24 mouse cellular contexts compared by ENCODE assay signal in genomic region chr5:120550673-120551072, GRCm38 (mm10). TPM values are rescaled to one million over a fixed set of nuclear protein-coding genes. Genes with fewer than 3 reads are reported as not detected.
"Had no signal": no experiment of that assay in that cellular context is flagged by ENCODE, and none has a peak within 500 bp of the region (broad histone marks: within the 10 kb centered on the region; RNA-seq: fewer than 3 reads in every experiment).

No protein-coding gene starts in this region.

- H3K27ac ChIP-seq: gastrocnemius, adult 2 months; heart, embryonic 10.5 days; hindbrain, embryonic 10.5 days; hindbrain, embryonic 12.5 days; hindbrain, embryonic 14.5 days; layer of hippocampus, adult 2 months; left cerebral cortex, adult 2 months; limb, embryonic 12.5 days; liver, embryonic 13.5 days had no signal

- H3K4me2 ChIP-seq: heart, embryonic 12.5 days; hindbrain, embryonic 12.5 days; hindbrain, embryonic 14.5 days; intestine, embryonic 15.5 days; limb, embryonic 12.5 days; liver, embryonic 11.5 days; liver, embryonic 13.5 days had no signal

- DNase-seq: gastrocnemius, adult 2 months; gastrocnemius, postnatal 10 days; gastrocnemius, postnatal 25 days; heart, adult 18-20 months; heart, postnatal 10 days; heart, postnatal 4 days; kidney, postnatal 4 days; liver; liver, embryonic 13.5 days had no signal

- H3K9me3 ChIP-seq: heart, embryonic 10.5 days; heart, embryonic 12.5 days; hindbrain, embryonic 10.5 days; hindbrain, embryonic 12.5 days; intestine, embryonic 15.5 days; limb, embryonic 10.5 days; limb, embryonic 12.5 days; liver, embryonic 13.5 days had no signal

- H3K4me1 ChIP-seq: limb, embryonic 12.5 days; liver, embryonic 13.5 days had no signal

- H3K27me3 ChIP-seq: heart, embryonic 12.5 days; hindbrain, embryonic 12.5 days; intestine, embryonic 15.5 days; limb, embryonic 12.5 days; liver, embryonic 13.5 days had no signal

- H3K4me3 ChIP-seq: gastrocnemius, adult 2 months; heart, embryonic 10.5 days; heart, embryonic 12.5 days; hindbrain, embryonic 10.5 days; hindbrain, embryonic 12.5 days; intestine, embryonic 15.5 days; layer of hippocampus, adult 2 months; left cerebral cortex, adult 2 months; limb, embryonic 10.5 days; limb, embryonic 12.5 days; liver, embryonic 13.5 days had no signal

- H3K9ac ChIP-seq: heart, embryonic 12.5 days; hindbrain, embryonic 12.5 days; hindbrain, embryonic 14.5 days; intestine, embryonic 15.5 days; limb, embryonic 12.5 days; liver, embryonic 13.5 days had no signal

- ATAC-seq: hindbrain, embryonic 16.5 days; inflammation-experienced regulatory T-cells, adult 6 months had no signal

RNA-seq across cellular contexts. Expression of gene Iqcd, which starts 38.1 kb away (rescaled TPM):
- total RNA-seq: gastrocnemius, adult 2 months; granulocyte monocyte progenitor cell, adult 5-6 weeks; heart, adult 18-20 months; heart, postnatal 25 days; heart, postnatal 4 days had no signal
